Mouse (Mus musculus) spleen, adult 2 months (tissue): ENCODE results near the gene Tmem156.

ENCODE experiments used
- CTCF ChIP-seq: fragments of 200-500 bp; IDR thresholded peaks from 2 replicates; pipeline ENCODE4 v1.5.1; 2011; ENCODE audit warnings: mild to moderate bottlenecking, inconsistent platforms; ENCODE audit not compliant: insufficient read depth, insufficient read length, insufficient replicate concordance; ENCODE audit errors: extremely low read depth
- POLR2A ChIP-seq: fragments of 200-500 bp; IDR thresholded peaks from 2 replicates; pipeline ENCODE4 v1.6.1; 2011; ENCODE audit warnings: low read depth, low read length, inconsistent platforms

GRCm38 (mm10) chr5:65005251-65005650 is 86.7 kb downstream of the Tmem156 start:
- TF ChIP-seq POLR2A: no peak
- no peak for TF ChIP-seq CTCF
